Mouse (Mus musculus): ENCODE data around the gene Lysmd2. TPM values are rescaled to one million over a fixed set of nuclear protein-coding genes. Genes with fewer than 3 reads are reported as not detected.
A peak's percentile ranks its signal among the peaks of the same experiment; 100 is the strongest.
"Not testable (repeated sequence)": the region's sequence is repeated elsewhere in the genome, so short reads cannot be mapped to it uniquely, and the experiment has no call there.

The Lysmd2 gene
- polyA plus RNA-seq (2017; shearing (Covaris generic)): 1 to 10 TPM; 3.8 to 5.4 TPM

- peak; percentile 56 for ATAC-seq
Observed at GRCm38 (mm10) chr9:75625556-75626307, at the start of gene Lysmd2. Gene Lysmd2 (plus strand): TSS chr9:75625741.

- ATAC-seq: no peak
Observed at GRCm38 (mm10) chr9:75579321-75579720, 46.2 kb upstream of the Lysmd2 start.

DNA sequence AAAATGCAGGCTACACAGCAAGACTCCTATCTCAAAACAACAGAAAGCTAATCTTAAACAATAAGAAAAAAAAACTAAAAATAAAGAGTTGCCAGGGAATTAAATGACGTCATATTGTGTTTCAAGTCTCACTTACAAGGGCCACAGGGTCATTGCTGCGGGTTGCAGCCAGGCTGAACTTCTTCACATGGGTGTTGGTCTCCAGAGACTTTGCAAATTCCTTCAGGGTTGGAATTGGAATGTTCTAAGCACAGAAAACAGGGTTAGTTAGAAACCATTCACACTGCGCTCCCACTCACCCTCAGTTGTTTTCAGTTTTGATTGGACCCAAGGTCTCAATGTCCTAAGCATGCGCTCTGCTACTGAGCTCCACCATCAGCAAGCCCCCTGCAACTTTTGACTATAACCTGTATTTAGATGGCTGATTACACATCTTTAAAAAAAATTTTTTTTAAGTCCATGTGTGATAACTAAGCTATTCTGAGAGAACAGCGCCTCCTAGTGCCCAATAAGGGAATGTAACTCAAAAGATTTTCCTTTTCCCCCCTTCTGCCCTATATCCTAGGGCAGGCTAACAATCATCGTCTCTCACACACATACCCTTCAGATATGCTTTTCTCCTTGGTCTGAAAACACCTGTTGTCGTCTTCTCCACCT lies 43.7 kb upstream of the Lysmd2 start:
- ATAC-seq: peak; percentile 36

DNA sequence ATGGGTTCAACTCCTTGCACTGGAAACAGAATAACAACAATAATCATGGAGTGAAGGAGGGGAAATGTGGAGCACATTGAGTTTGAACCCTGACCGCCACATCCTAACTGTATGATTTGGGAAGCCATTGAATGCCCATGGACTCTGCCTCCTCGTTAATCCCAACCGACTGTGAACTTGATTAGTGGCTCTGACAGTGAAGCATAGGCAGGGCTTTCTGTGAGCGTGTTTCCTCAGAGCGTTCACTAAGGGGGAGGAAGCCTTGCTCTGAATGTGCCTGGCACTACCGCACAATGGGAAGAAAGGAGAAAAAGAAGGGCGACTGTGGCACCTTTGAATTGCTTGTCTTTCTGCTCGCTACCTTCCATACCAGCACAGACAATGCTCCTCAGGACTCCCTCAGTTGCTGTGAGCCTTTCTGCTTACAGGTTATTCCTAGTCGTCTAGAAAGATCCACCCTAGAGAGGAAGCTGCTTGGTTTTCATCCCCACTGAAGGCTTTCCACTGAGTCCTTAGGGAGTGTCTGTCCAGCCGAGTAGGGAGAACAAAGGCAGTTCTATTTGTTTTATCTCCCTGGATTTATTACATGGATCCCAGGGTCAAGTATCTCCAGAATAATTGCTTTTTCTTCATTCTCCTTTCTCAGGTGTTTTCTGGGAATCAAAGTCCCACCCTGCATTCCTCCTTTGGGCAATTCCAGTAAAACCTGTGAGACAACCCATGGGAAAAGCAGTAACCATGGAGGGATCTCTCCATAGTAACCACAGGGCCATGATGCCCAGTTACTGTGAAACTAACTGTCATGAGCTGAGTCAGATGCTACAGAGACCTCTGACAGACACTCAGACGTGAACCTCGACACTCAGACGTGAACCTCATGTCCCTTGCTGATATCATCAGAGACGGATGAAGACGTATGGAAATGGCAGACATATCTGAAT lies 35.4 kb upstream of the Lysmd2 start:
- no peak for ATAC-seq

- ATAC-seq: no peak
Observed at GRCm38 (mm10) chr9:75593481-75593880, 32.1 kb upstream of the Lysmd2 start.

DNA sequence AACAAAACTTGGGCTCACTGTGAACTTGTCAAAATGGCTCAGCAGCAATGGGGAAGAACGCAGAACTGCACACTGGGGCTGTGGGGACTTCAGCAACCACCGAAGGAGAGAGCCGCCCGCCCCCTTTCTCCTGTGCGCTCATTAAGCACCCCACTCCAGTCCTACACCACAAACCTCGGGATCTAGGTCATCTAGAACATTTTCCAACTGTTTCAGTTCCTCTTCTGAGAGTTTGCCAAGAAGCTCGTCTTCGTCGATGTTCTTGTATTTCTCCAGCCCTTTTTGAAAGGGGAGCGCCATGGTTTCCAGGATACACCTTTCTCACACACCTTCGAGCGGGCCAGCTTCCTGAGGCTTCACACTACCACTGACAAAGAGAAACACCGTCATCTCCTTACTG lies 28.5 kb upstream of the Lysmd2 start:
- ATAC-seq: no peak

GRCm38 (mm10) chr9:75597596-75597995 lies 27.9 kb upstream of the Lysmd2 start:
- ATAC-seq: no peak

GRCm38 (mm10) chr9:75599191-75599841 lies 26.2 kb upstream of the Lysmd2 start:
- no peak for ATAC-seq

- no peak for ATAC-seq
Observed at GRCm38 (mm10) chr9:75600166-75600934, 25.2 kb upstream of the Lysmd2 start.

DNA sequence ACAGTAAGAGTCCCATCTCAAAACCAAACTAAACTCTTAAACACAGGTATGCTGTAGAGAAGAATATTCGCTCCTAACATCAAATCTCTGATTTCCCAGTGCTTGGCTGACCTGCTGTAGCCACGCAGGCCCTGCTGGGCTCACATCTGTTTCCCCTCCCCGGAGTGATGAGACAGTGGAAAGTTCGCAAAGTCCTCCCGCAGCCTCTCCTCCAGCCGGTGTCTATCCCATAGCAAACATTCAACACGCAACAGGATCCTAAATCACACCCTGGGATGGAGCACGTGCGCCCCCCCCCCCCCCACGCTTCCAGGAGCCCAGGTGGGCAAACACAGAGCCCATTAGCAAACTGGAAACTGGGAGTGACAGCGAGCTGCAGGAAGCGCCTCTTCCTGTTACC lies 24.0 kb upstream of the Lysmd2 start:
- ATAC-seq: no peak

DNA sequence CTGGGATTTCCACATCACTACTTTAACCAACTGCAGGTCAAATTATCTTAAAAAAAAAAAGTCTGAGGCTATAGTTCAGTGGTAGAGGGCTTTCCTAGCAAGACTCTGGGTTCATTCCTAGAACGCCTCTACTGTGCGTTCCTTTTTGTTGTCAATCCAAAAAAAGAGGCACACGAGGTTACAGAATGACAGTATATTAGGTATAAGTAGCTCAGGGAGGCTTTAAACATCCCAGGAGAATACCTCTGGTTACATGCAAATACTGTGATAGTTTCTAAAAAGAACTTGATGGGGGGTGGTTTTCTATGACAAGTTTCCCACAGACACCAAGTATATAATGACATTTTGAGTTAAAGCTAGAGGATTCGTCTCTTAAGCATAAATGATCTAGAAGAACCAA lies 18.0 kb upstream of the Lysmd2 start:
- no peak for ATAC-seq

- no peak for ATAC-seq
Observed at GRCm38 (mm10) chr9:75609505-75609904, 16.0 kb upstream of the Lysmd2 start.

DNA sequence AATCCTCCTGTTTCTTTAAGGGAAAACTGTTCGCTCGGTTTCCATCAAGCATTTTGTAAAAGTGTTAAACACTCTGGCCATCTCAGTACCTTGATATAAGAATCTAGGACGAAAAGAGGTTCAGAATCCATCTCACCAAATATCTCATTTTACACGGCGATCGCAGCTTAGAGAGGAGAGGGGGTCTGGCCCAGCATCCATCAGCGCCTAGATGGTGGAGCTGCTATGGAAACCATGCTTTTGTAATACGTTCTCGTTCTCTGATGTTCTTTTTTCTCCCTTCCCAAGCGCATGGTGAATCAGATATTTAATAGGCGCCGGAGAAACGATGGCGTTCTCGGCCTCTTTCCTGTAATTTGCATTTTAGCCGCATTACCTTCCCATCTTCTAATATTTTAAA lies 15.6 kb upstream of the Lysmd2 start:
- ATAC-seq: no peak

DNA sequence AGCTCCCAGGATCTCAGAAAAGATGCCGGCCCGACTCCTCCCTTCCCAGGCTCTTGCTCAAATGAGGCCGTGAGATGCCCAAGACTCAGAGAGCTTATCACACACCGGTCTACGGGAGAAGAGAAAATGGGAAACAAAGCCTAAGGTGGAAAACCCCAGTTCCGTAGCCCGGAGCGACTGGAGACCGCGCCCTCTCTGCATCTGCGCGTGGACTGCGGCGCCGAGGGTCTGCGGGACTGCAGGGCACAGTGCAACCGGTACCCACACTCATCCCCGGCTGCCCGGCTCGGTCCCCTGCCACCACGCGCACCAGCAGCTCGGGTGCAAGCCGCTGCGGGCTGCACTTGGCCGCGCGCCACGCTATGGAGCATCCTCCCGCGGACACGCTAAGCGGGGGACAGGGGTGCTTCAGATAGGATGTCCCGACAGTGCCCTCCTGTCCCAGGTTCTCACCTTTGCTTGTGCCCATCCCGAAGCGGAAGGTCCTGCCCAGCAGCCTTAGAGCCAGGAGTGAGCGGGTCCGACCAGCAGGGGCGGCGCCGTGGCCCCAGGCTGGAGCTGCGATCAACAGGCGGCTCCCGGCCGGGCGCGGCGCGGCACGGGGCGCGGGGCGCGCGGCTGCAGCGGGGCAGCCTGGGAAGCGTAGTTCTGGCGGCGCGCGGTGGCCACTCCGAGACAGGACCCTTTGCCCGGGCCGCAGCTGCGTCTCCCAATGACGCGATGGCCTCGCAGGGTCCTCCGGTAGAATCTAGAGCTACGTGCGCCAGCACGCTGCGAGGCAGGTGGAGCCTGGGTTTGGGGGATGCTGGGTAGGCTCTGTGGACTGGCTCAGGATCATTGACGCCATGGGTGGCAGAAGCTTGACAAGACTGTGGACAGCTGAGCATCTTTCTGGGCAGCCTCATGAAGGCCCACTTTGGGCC lies 14.7 kb upstream of the Lysmd2 start, which contains the start of gene Tmod2:
Gene Tmod2 (minus strand): TSS at position 755 of the 923 bp plus-strand sequence.
- no peak for ATAC-seq

DNA sequence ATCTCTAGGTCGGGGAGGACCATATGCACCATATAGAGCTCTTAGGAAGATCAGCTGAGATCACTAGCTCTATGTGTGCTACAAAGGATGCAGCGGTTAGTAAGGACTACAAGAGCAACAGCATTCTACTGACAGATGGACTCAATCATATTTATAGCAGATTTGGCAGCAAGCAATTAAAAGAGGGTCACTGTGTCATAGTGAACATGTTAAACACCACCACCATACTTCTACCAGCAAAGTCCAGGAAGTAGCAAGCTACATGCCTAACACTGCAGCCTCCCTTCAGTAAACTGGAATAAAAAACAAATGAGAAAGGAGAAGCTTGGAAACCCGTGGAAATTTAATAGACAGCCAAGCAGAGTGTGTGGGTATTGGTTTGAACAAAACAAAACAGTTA lies 9.0 kb upstream of the Lysmd2 start:
- ATAC-seq: no peak

DNA sequence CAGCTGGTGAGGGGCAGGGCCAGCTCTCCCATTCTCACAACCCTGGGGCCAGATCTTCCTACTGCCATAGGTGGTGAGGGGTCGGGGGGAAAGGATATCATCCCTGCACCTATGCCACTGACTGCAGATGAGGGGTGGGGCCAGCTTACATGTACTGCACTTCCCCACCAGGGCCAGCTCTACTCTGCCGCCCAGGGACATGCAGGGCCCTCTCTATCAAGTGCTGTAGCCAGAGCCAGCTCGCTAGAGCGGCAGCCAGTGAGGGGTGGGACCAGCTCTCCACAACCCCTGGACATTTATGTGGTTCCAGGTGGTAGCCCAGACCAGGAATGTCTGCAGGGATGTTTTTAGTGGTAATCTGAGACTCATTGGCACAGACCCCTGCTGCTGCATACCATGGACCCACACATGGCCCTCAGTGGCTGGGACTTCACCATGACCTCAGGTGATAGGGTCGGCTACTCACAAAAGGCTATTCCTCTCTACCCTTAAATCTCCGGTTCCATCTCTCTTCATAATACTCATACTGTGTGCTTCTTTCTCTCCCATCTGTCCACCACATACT lies 6.6 kb upstream of the Lysmd2 start:
- no peak for ATAC-seq

- ATAC-seq: not testable (repeated sequence)
Observed at GRCm38 (mm10) chr9:75619761-75620160, 5.8 kb upstream of the Lysmd2 start.

DNA sequence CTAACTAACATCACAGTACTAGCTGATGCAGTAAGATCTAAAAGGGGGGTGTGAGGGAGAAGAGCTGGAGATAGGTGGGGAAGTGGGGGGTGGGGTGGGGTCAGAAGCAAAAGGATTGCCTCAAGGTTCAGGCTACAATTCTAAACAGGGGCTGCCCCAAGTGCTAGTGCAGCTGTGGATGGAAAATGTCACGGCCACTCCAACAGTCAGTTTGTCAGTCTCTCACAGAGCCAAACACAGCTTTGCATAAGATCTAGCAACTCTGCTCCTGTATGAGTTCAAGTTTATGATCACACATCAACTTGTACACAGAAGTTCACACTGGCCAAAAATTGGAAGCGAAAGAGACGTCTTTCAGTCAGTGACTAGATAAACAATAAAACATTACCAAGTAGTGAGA lies 4.1 kb upstream of the Lysmd2 start:
- no peak for ATAC-seq

DNA sequence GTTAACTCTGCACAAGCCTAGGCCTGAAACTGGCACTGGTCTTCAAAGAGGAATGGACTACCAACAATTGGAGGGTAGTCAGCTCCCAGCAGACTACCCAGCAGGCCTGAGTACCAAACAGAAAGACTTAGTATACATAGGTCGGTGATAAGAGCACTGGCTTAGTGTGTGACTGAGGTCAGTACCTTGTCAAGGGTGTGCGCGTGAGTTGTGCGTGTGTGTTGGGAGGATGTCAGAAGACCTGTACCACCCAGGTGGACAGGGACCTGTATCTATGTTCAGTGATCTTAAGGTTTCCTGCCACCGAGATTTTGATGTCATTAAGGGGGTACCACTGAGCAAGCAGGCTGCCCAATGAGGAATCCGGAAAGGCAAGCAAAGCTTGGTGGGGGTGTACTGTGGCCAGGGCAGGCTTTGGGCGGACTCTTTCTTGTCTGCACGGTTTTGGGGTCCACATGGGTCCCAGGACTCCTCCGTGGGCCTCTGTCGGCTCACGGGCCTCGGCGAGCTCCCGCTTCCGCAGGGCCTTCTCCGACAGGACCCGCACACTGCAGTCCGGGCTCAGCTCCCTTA lies 472 bp upstream of the Lysmd2 start:
- ATAC-seq: peak; percentile 32

DNA sequence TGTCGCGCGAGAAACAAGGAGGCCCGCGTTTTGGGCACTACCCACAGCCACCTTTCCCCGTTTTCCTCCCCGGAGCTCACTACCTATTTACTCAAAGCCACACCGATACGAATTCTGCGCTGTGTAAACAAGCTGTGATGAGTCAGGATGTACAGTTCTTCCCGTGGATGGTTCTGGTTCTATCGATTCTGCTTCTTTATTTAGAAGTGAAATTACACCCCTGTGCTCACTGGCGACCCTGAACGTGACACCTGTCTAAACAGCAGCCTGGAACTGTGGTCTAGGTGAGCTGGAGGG lies 715 bp downstream of the Lysmd2 start:
- ATAC-seq: no peak

All from activated CD4-positive, CD25-positive, alpha-beta regulatory T cell, adult 4 months (primary cell).